Mouse (Mus musculus): ENCODE data around the gene Tmem135. TPM values are rescaled to one million over a fixed set of nuclear protein-coding genes. Genes with fewer than 3 reads are reported as not detected.
"Not testable (repeated sequence)": the region's sequence is repeated elsewhere in the genome, so short reads cannot be mapped to it uniquely, and the experiment has no call there.

The Tmem135 gene
- total RNA-seq, 2 experiments from 2014 or later, result 64.7 to 65.6 TPM

GRCm38 (mm10) chr7:89308238-89308637, 95.8 kb downstream of the Tmem135 start:
- Histone ChIP-seq H3K27ac (no peak overlapping the region), H3K4me3 (no peak overlapping the region)
- DNase-seq (ENCODE audit: extremely low spot score in 1 of 2, low spot score in 2 of 2), result no peak
- no peak for TF ChIP-seq CTCF (IDR thresholded peaks at IDR 0.05)
- intact Hi-C loops (cut with DNase I), result no loop called here

GRCm38 (mm10) chr7:89306831-89307230, 97.2 kb downstream of the Tmem135 start:
- no peak overlapping the region for H3K27ac ChIP-seq
- intact Hi-C loops (cut with DNase I), result no loop called here
- TF ChIP-seq CTCF (IDR thresholded peaks at IDR 0.05), result no peak
- no peak overlapping the region for H3K4me3 ChIP-seq
- no peak for DNase-seq (ENCODE audit: extremely low spot score in 1 of 2, low spot score in 2 of 2)

- no peak for TF ChIP-seq CTCF (IDR thresholded peaks at IDR 0.05)
- Histone ChIP-seq H3K27ac (no peak overlapping the region), H3K4me3 (no peak overlapping the region)
- intact Hi-C loops (cut with DNase I), result loop anchor here (2.0 kb wide), 1 partner anchor 22 kb away; no protein-coding TSS in a partner anchor
- DNase-seq (ENCODE audit: extremely low spot score in 1 of 2, low spot score in 2 of 2), result no peak
These were observed 99.1 kb downstream of the Tmem135 start for GRCm38 (mm10) chr7:89304958-89305357.

GRCm38 (mm10) chr7:89303765-89304164, 100.3 kb downstream of the Tmem135 start:
- no peak for DNase-seq (ENCODE audit: extremely low spot score in 1 of 2, low spot score in 2 of 2)
- TF ChIP-seq CTCF (IDR thresholded peaks at IDR 0.05), result no peak
- intact Hi-C loops (cut with DNase I), result loop anchor here (2.0 kb wide), 1 partner anchor 21 kb away; no protein-coding TSS in a partner anchor
- Histone ChIP-seq H3K4me3 (no peak overlapping the region), H3K27ac (no peak overlapping the region)

- no peak overlapping the region for H3K27ac ChIP-seq
- no peak overlapping the region for H3K4me3 ChIP-seq
- intact Hi-C loops (cut with DNase I), result no loop called here
- no peak for DNase-seq (ENCODE audit: extremely low spot score in 1 of 2, low spot score in 2 of 2)
- TF ChIP-seq CTCF (IDR thresholded peaks at IDR 0.05), result no peak
These were observed 105.0 kb downstream of the Tmem135 start for GRCm38 (mm10) chr7:89298911-89299458.

GRCm38 (mm10) chr7:89296941-89297340, 107.1 kb downstream of the Tmem135 start:
- Histone ChIP-seq H3K4me3 (no peak overlapping the region), H3K27ac (no peak overlapping the region)
- no peak for DNase-seq (ENCODE audit: extremely low spot score in 1 of 2, low spot score in 2 of 2)
- intact Hi-C loops (cut with DNase I), result no loop called here
- no peak for TF ChIP-seq CTCF (IDR thresholded peaks at IDR 0.05)

GRCm38 (mm10) chr7:89282664-89283063, 121.4 kb downstream of the Tmem135 start:
- Histone ChIP-seq H3K4me3 (no peak overlapping the region), H3K27ac (no peak overlapping the region)
- intact Hi-C loops (cut with DNase I), result loop anchor here (2.0 kb wide), 1 partner anchor 22 kb away; no protein-coding TSS in a partner anchor
- no peak for DNase-seq (ENCODE audit: extremely low spot score in 1 of 2, low spot score in 2 of 2)
- no peak for TF ChIP-seq CTCF (IDR thresholded peaks at IDR 0.05)

- intact Hi-C loops (cut with DNase I); H3K4me3 ChIP-seq; DNase-seq (ENCODE audit: extremely low spot score in 1 of 2, low spot score in 2 of 2); H3K27ac ChIP-seq: not testable (repeated sequence)
These were observed 133.6 kb downstream of the Tmem135 start for GRCm38 (mm10) chr7:89270438-89270837.

GRCm38 (mm10) chr7:89269826-89270225, 134.2 kb downstream of the Tmem135 start:
- no peak overlapping the region for H3K27ac ChIP-seq
- intact Hi-C loops (cut with DNase I), result loop anchor here (5.0 kb wide), 2 partner anchors 67 to 93 kb away; no protein-coding TSS in a partner anchor
- no peak for DNase-seq (ENCODE audit: extremely low spot score in 1 of 2, low spot score in 2 of 2)
- TF ChIP-seq CTCF (IDR thresholded peaks at IDR 0.05), result no peak
- no peak overlapping the region for H3K4me3 ChIP-seq

GRCm38 (mm10) chr7:89267542-89267941, 136.5 kb downstream of the Tmem135 start:
- Histone ChIP-seq H3K27ac (no peak overlapping the region), H3K4me3 (no peak overlapping the region)
- intact Hi-C loops (cut with DNase I), result loop anchor here (5.0 kb wide), 2 partner anchors 70 to 90 kb away; no protein-coding TSS in a partner anchor
- TF ChIP-seq CTCF (IDR thresholded peaks at IDR 0.05), result no peak
- DNase-seq (ENCODE audit: extremely low spot score in 1 of 2, low spot score in 2 of 2), result no peak

- no peak for TF ChIP-seq CTCF (IDR thresholded peaks at IDR 0.05)
- no peak overlapping the region for H3K4me3 ChIP-seq
- DNase-seq (ENCODE audit: extremely low spot score in 1 of 2, low spot score in 2 of 2), result no peak
- no peak overlapping the region for H3K27ac ChIP-seq
- intact Hi-C loops (cut with DNase I), result loop anchor here (5.0 kb wide), 2 partner anchors 71 to 89 kb away; no protein-coding TSS in a partner anchor
These were observed 137.8 kb downstream of the Tmem135 start for GRCm38 (mm10) chr7:89266017-89266760.

GRCm38 (mm10) chr7:89260966-89261365, 143.1 kb downstream of the Tmem135 start:
- Histone ChIP-seq H3K27ac (no peak overlapping the region), H3K4me3 (no peak overlapping the region)
- TF ChIP-seq CTCF (IDR thresholded peaks at IDR 0.05), result no peak
- intact Hi-C loops (cut with DNase I), result no loop called here
- DNase-seq (ENCODE audit: extremely low spot score in 1 of 2, low spot score in 2 of 2), result no peak
